Mouse (Mus musculus) forebrain, embryonic 14.5 days (tissue): ENCODE measurements around the gene Lgals2. TPM values are rescaled to one million over a fixed set of nuclear protein-coding genes. Genes with fewer than 3 reads are reported as not detected.
"Not testable (repeated sequence)": the region's sequence is repeated elsewhere in the genome, so short reads cannot be mapped to it uniquely, and the experiment has no call there.

Source experiments
- ATAC-seq: fragments of 200-750 bp; cut with Nextera tagmentation; 2 replicates; pipeline ENCODE4 v1.8.0; 2017; ENCODE audit warnings: mild to moderate bottlenecking, moderate library complexity
- DNase-seq: peaks from one replicate; pipeline ENCODE4 v3.0.0-alpha.2; 2015; ENCODE audit warnings: low spot score
- H3K27ac ChIP-seq: fragments of 300-500 bp; sonication (generic); 2 replicates; pipeline ENCODE4 v1.5.1; 2014; ENCODE audit warnings: low read depth, mild to moderate bottlenecking, control low read depth, low read length, moderate library complexity
- H3K27me3 ChIP-seq: fragments of 300-500 bp; sonication (generic); replicated peaks from 2 replicates; pipeline ENCODE4 v1.6.1; 2014; ENCODE audit warnings: low read length, control low read depth, mixed read lengths; ENCODE audit not compliant: control insufficient read depth, insufficient read depth
- H3K36me3 ChIP-seq: fragments of 300-500 bp; sonication (generic); 2 replicates; pipeline ENCODE4 v1.6.1; 2014; ENCODE audit warnings: low read length, control low read depth; ENCODE audit not compliant: control insufficient read depth, insufficient read depth
- H3K4me1 ChIP-seq: fragments of 300-500 bp; sonication (generic); 2 replicates; pipeline ENCODE4 v1.6.1; 2014; ENCODE audit warnings: antibody characterized with exemption, low read length, control low read depth; ENCODE audit not compliant: control insufficient read depth, insufficient read depth
- H3K4me2 ChIP-seq: fragments of 300-500 bp; sonication (generic); 2 replicates; pipeline ENCODE4 v1.6.1; 2014; ENCODE audit warnings: mild to moderate bottlenecking, control low read depth, low read length
- H3K4me3 ChIP-seq: fragments of 300-500 bp; sonication (generic); 2 replicates; pipeline ENCODE4 v1.5.1; 2014; ENCODE audit warnings: low read depth, low read length, control low read depth
- H3K9ac ChIP-seq: fragments of 300-500 bp; sonication (generic); 2 replicates; pipeline ENCODE4 v1.6.1; 2014; ENCODE audit warnings: mild to moderate bottlenecking, low read length, control low read depth, moderate library complexity
- H3K9me3 ChIP-seq: fragments of 300-500 bp; sonication (generic); replicated peaks from 2 replicates; pipeline ENCODE4 v1.6.1; 2016; ENCODE audit warnings: low read length, control low read depth, mixed read lengths; ENCODE audit not compliant: control insufficient read depth
- WGBS: fragments of 180-500 bp; shearing (Covaris S2); extraction: QIAGEN DNeasy Blood & Tissue Kit; methylation state at CpG from one replicate; pipeline ENCODE4 v1.1.7; 2014; 5-methylcytosine and 5-hydroxymethylcytosine counted together
- polyA plus RNA-seq: library from polyadenylated mRNA; unstranded; fragments of >200 nt; fragmentation: Nextera tagmentation; extraction: Ambion mirVana; gene quantifications from 2 replicates; pipeline ENCODE4 v1.2.1, GENCODE M21; 2014

Lgals2 gene
- polyA plus RNA-seq, 1 experiment from 2014 or later, result not detected

- Histone ChIP-seq H3K4me2 (no peak overlapping the region), H3K9ac (no peak overlapping the region), H3K4me3 (no peak overlapping the region), H3K27me3 (0 out of 2 replicates have a peak, but pooled peaks cover 3% of the 10 kb centered on the region), H3K9me3 (no peaks in the 10 kb centered on the region), H3K4me1 (peaks cover 4% of the 10 kb centered on the region; the same call in 1 of the 2 replicates), H3K27ac (no peak overlapping the region), H3K36me3 (peaks cover 37% of the 10 kb centered on the region)
- ATAC-seq (no peak), DNase-seq (no peak)
- 96% methylated on average over 3 of the region's 3 CpGs for WGBS
These were observed 40.8 kb upstream of the Lgals2 start for GRCm38 (mm10) chr15:78896149-78896548.

GRCm38 (mm10) chr15:78895741-78896140, 40.4 kb upstream of the Lgals2 start:
- Histone ChIP-seq H3K36me3 (peaks cover 41% of the 10 kb centered on the region), H3K9ac (no peak overlapping the region), H3K9me3 (no peaks in the 10 kb centered on the region), H3K4me2 (no peak overlapping the region), H3K27me3 (0 out of 2 replicates have a peak, but pooled peaks cover under 1% of the 10 kb centered on the region), H3K27ac (no peak overlapping the region), H3K4me1 (peaks cover 4% of the 10 kb centered on the region; the same call in 1 of the 2 replicates), H3K4me3 (no peak overlapping the region)
- ATAC-seq (no peak), DNase-seq (no peak)
- WGBS, result 97% methylated on average over 2 of the region's 2 CpGs

GRCm38 (mm10) chr15:78894726-78895125, 39.4 kb upstream of the Lgals2 start:
- Histone ChIP-seq H3K4me3 (no peak overlapping the region), H3K4me1 (no peaks in the 10 kb centered on the region), H3K9ac (no peak overlapping the region), H3K27me3 (no peaks in the 10 kb centered on the region), H3K27ac (no peak overlapping the region), H3K9me3 (no peaks in the 10 kb centered on the region), H3K4me2 (no peak overlapping the region), H3K36me3 (peaks cover 50% of the 10 kb centered on the region)
- WGBS, result 86% methylated on average over 13 of the region's 13 CpGs
- DNase-seq (no peak), ATAC-seq (no peak)

GRCm38 (mm10) chr15:78892440-78892839, 37.1 kb upstream of the Lgals2 start:
- no peak for DNase-seq
- Histone ChIP-seq H3K36me3 (peaks cover 71% of the 10 kb centered on the region), H3K4me2 (no peak overlapping the region), H3K4me3 (no peak overlapping the region), H3K4me1 (no peaks in the 10 kb centered on the region), H3K9ac (no peak overlapping the region), H3K9me3 (no peaks in the 10 kb centered on the region), H3K27ac (no peak overlapping the region), H3K27me3 (no peaks in the 10 kb centered on the region)
- WGBS, result 76% methylated on average over 7 of the region's 7 CpGs
- no peak for ATAC-seq

GRCm38 (mm10) chr15:78889401-78889853, 34.1 kb upstream of the Lgals2 start:
- Histone ChIP-seq H3K9ac (no peak overlapping the region), H3K4me2 (no peak overlapping the region), H3K4me3 (no peak overlapping the region), H3K36me3 (peaks cover 89% of the 10 kb centered on the region), H3K27ac (no peak overlapping the region), H3K9me3 (no peaks in the 10 kb centered on the region), H3K4me1 (no peaks in the 10 kb centered on the region), H3K27me3 (no peaks in the 10 kb centered on the region)
- DNase-seq (no peak), ATAC-seq (no peak)
- 22% methylated on average over 13 of the region's 13 CpGs for WGBS

GRCm38 (mm10) chr15:78881828-78882227, 26.5 kb upstream of the Lgals2 start:
- DNase-seq (no peak), ATAC-seq (no peak)
- 89% methylated on average over 3 of the region's 3 CpGs for WGBS
- Histone ChIP-seq H3K4me1 (peaks cover 5% of the 10 kb centered on the region), H3K27ac (no peak overlapping the region), H3K9me3 (no peaks in the 10 kb centered on the region), H3K27me3 (no peaks in the 10 kb centered on the region), H3K36me3 (peaks cover 59% of the 10 kb centered on the region), H3K4me2 (no peak overlapping the region), H3K4me3 (no peak overlapping the region), H3K9ac (no peak overlapping the region)

- H3K4me1 ChIP-seq, result peaks cover 10% of the 10 kb centered on the region
- H3K9ac ChIP-seq, result no peak overlapping the region
- H3K36me3 ChIP-seq, result peaks cover 45% of the 10 kb centered on the region
- H3K27ac ChIP-seq, result no peak overlapping the region
- H3K4me2 ChIP-seq, result no peak overlapping the region
- no peak overlapping the region for H3K4me3 ChIP-seq
- H3K9me3 ChIP-seq, result no peaks in the 10 kb centered on the region
- H3K27me3 ChIP-seq, result no peaks in the 10 kb centered on the region
- ATAC-seq (no peak), DNase-seq (no peak)
- WGBS, result 95% methylated on average over 8 of the region's 8 CpGs
These were observed 25.1 kb upstream of the Lgals2 start for GRCm38 (mm10) chr15:78880432-78880831.

- 76% methylated on average over 7 of the region's 7 CpGs for WGBS
These were observed 23.6 kb upstream of the Lgals2 start for GRCm38 (mm10) chr15:78878792-78879516.

GRCm38 (mm10) chr15:78877810-78878390, 22.6 kb upstream of the Lgals2 start:
- DNase-seq (no peak), ATAC-seq (no peak)
- Histone ChIP-seq H3K27ac (peak overlapping the region; percentile 97), H3K9me3 (no peaks in the 10 kb centered on the region), H3K4me2 (peak overlapping the region; percentile 88), H3K9ac (peak overlapping the region; percentile 82), H3K4me3 (peak overlapping the region; percentile 74), H3K27me3 (no peaks in the 10 kb centered on the region), H3K36me3 (peaks cover 23% of the 10 kb centered on the region), H3K4me1 (peaks cover 14% of the 10 kb centered on the region)
- WGBS, result under 1% methylated on average over 16 of the region's 17 CpGs

More at GRCm38 (mm10) chr15:78878792-78879516, 23.6 kb upstream of the Lgals2 start:
- peaks cover 13% of the 10 kb centered on the region for H3K4me1 ChIP-seq
- not testable (repeated sequence) for H3K4me3 ChIP-seq, H3K9ac ChIP-seq, DNase-seq, H3K27me3 ChIP-seq, H3K27ac ChIP-seq, H3K9me3 ChIP-seq, ATAC-seq, H3K4me2 ChIP-seq
- H3K36me3 ChIP-seq, result peaks cover 34% of the 10 kb centered on the region
